Comparison of ENCODE assay signal across 10 mouse cellular contexts in the genomic region with DNA sequence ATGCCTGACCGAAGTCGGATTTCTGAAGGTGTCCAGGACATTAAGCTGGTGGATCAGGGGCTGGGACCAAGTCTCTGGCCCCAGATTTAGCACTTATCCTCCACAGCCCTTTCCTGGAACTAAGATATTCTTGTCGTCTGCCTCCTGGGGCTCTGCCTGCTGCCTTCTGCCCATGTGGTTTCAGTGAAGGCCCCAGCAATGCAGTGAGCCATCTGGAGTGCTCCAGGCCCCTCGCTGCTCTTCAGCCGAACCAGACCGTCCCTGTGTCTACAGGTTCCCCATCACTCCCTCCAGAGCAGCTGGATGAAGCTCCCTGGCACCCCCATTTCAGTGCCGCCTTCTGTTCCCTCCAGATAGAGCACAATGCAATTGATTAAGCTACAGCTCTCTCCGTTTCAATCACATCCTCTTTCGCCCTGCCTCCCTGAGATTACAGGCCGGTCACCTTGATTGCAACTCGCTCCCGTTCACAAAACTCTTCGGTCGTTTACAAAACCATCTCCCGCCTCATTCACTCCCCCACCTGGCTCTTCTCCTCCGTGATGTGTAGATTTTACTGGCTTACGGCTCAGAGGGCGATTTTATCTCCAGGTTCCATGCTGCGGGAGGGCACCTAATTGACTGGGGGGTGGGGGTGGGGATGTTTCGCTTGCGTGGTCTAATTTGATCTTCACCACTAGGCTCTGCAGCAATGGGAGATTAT. TPM values are rescaled to one million over a fixed set of nuclear protein-coding genes. Genes with fewer than 3 reads are reported as not detected.
DNase-seq lines count a peak whose midpoint lies in the region; ATAC-seq lines count a peak whose summit lies in the region.
"Had no signal": no experiment of that assay in that cellular context is flagged by ENCODE, and none has a peak within 500 bp of the region (broad histone marks: within the 10 kb centered on the region; RNA-seq: fewer than 3 reads in every experiment).

No protein-coding gene starts in this region.

- WGBS in hindbrain, embryonic 14.5 days, result 37% methylated on average over 21 of the region's 21 CpGs
- 38% methylated on average over 21 of the region's 21 CpGs for WGBS in kidney, embryonic 14.5 days

- DNase-seq in cerebellum, adult 11-12 months, result peak; percentile 56
- no peak for DNase-seq in cerebellum, adult 11 months
- peak; percentile 35 for DNase-seq in testis, postnatal 10 days (ENCODE audit: low spot score)
- no peak for DNase-seq in testis, postnatal 14 days (ENCODE audit: low spot score)
- no peak for DNase-seq in hindbrain, embryonic 14.5 days (ENCODE audit: low spot score)
- DNase-seq in kidney, postnatal 4 days, result no peak
- no peak for DNase-seq in right cerebral cortex, postnatal 25 days

- no peaks in the 10 kb centered on the region for H3K9me3 ChIP-seq in hindbrain, embryonic 14.5 days (ENCODE audit: control insufficient read depth, low read length)
- H3K9me3 ChIP-seq in kidney, embryonic 14.5 days (ENCODE audit: control insufficient read depth, low read length), result no peaks in the 10 kb centered on the region

- H3K4me2 ChIP-seq in hindbrain, embryonic 14.5 days (replicated peaks), result no peak overlapping the region
- H3K4me2 ChIP-seq in kidney, embryonic 14.5 days (replicated peaks; ENCODE audit: low read depth, low read length), result no peak overlapping the region

- H3K27ac ChIP-seq in hindbrain, embryonic 14.5 days, result peak overlapping the region; percentile 28
- H3K27ac ChIP-seq in kidney, embryonic 14.5 days (ENCODE audit: low read depth, low read length), result no peak overlapping the region

- no peak for ATAC-seq in hindbrain, embryonic 14.5 days (ENCODE audit: low FRiP score)
- no peak for ATAC-seq in kidney, embryonic 14.5 days (ENCODE audit: low FRiP score, low TSS enrichment)
- ATAC-seq: Patski had no signal

- H3K4me1 ChIP-seq in hindbrain, embryonic 14.5 days (replicated peaks; ENCODE audit: control insufficient read depth, insufficient read depth, low read length), result peaks cover 7% of the 10 kb centered on the region; the same call in 1 of the 2 replicates
- H3K4me1 ChIP-seq in kidney, embryonic 14.5 days (ENCODE audit: control insufficient read depth, insufficient read depth, low read length), result peaks cover 11% of the 10 kb centered on the region

- H3K9ac ChIP-seq in hindbrain, embryonic 14.5 days, result 0 out of 2 replicates have a peak overlapping the region, but pooled peaks have one; percentile 17
- no peak overlapping the region for H3K9ac ChIP-seq in kidney, embryonic 14.5 days (ENCODE audit: low read depth, low read length)

- H3K36me3 ChIP-seq in hindbrain, embryonic 14.5 days (replicated peaks; ENCODE audit: control insufficient read depth, insufficient read depth), result no peaks in the 10 kb centered on the region
- H3K36me3 ChIP-seq in kidney, embryonic 14.5 days (ENCODE audit: control insufficient read depth, insufficient read depth, low read length), result no peaks in the 10 kb centered on the region

- no peak overlapping the region for H3K4me3 ChIP-seq in hindbrain, embryonic 14.5 days (replicated peaks; ENCODE audit: low read length)
- no peak overlapping the region for H3K4me3 ChIP-seq in kidney, embryonic 14.5 days (ENCODE audit: low read length)
- H3K4me3 ChIP-seq: erythroblast, embryonic 14.5 days had no signal

- no peaks in the 10 kb centered on the region for H3K27me3 ChIP-seq in hindbrain, embryonic 14.5 days (ENCODE audit: control insufficient read depth, insufficient read depth, low read length)
- no peaks in the 10 kb centered on the region for H3K27me3 ChIP-seq in kidney, embryonic 14.5 days (ENCODE audit: control insufficient read depth, insufficient read depth, low read length)
- H3K27me3 ChIP-seq: Patski had no signal

RNA-seq across cellular contexts. Expression of a gene that starts 7.6 kb away (rescaled TPM):
- polyA plus RNA-seq in hindbrain, embryonic 14.5 days (2014; fragmentation: Nextera tagmentation; extraction: Ambion mirVana), result 12.9 and 13.4 TPM in 2 replicates
- 11.3 and 12.1 TPM in 2 replicates for polyA plus RNA-seq in kidney, embryonic 14.5 days (2014; fragmentation: Nextera tagmentation; extraction: Ambion mirVana)

RNA-seq across cellular contexts. Expression of a gene that starts 29.6 kb away (rescaled TPM):
- 0.14 and 0.17 TPM in 2 replicates for polyA plus RNA-seq in hindbrain, embryonic 14.5 days (2014; fragmentation: Nextera tagmentation; extraction: Ambion mirVana)
- 0.23 and 0.45 TPM in 2 replicates for polyA plus RNA-seq in kidney, embryonic 14.5 days (2014; fragmentation: Nextera tagmentation; extraction: Ambion mirVana)
- polyA plus RNA-seq: Patski had no signal

Comparison
In these comparisons a context has a peak if more than half of its experiments do, and no peak if none do; other contexts are left out.
1. DNase-seq: peak in cerebellum, adult 11-12 months (single experiment) and testis, postnatal 10 days (single experiment); none in cerebellum, adult 11 months (single experiment), testis, postnatal 14 days (single experiment), hindbrain, embryonic 14.5 days (single experiment), kidney, postnatal 4 days (0 of 2) and right cerebral cortex, postnatal 25 days (single experiment).